Mouse (Mus musculus) liver, embryonic 14.5 days (tissue): ENCODE results near the gene 1700001C19Rik.

Experiments used
- CTCF ChIP-seq: IDR thresholded peaks from 2 replicates; pipeline ENCODE4 v1.5.1; 2016; ENCODE audit warnings: antibody characterized with exemption, low read depth, control low read depth
- EP300 ChIP-seq: IDR thresholded peaks from 2 replicates; pipeline ENCODE4 v1.6.1; 2016; ENCODE audit warnings: antibody characterized with exemption, low read depth

GRCm38 (mm10) chr17:47468466-47468865, 31.3 kb upstream of the 1700001C19Rik start:
- TF ChIP-seq CTCF (peak; percentile 49), EP300 (no peak)
